Mouse (Mus musculus): ENCODE measurements around the gene Cbs.

DNA sequence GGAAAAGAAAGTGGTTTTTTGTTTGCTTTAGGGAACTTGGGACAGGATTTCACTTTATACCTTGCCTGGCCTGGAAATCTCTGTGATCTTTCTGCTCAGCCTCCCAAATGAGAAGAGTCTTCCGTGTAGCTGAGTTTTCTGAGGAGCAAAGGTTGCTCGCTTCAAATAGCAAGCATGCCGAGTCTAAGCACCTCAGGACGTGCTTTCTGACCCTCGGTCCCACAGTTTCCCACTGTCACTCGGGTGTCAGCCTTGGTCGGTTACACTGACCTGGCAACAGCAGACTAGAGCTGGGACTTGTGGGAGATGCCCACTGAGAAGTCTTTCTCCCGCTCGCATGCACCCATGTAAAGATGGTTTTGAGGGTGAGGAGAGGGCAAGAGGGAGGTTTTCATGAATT lies 39.1 kb downstream of the Cbs start:
- TF ChIP-seq CTCF (IDR thresholded peaks at IDR 0.05; ENCODE audit: borderline replicate concordance, extremely low read depth, insufficient read depth, insufficient read length), result no peak
- no peak for TF ChIP-seq POLR2A (IDR thresholded peaks at IDR 0.05; ENCODE audit: borderline replicate concordance, extremely low read depth, insufficient read depth, insufficient read length, poor library complexity, severe bottlenecking)

All from brain, embryonic 14.5 days (tissue).